Mouse (Mus musculus) liver, postnatal 0 days (tissue): ENCODE measurements at regions not wholly inside any gene's neighbourhood (a gene's known extent, or its start where the extent isn't known, plus 50 kb on each side); places are given as distances from the start of the nearest gene placed in this dataset.

ENCODE experiments used
- CTCF ChIP-seq: sonication (generic); IDR thresholded peaks from 2 replicates; pipeline ENCODE4 v1.5.1; 2016; ENCODE audit warnings: antibody characterized with exemption, low read depth
- EP300 ChIP-seq: IDR thresholded peaks from 2 replicates; pipeline ENCODE4 v1.6.1; 2016; ENCODE audit warnings: antibody characterized with exemption, low read depth, mild to moderate bottlenecking

- TF ChIP-seq EP300 (no peak), CTCF (no peak)
These were observed 156.6 kb downstream of the Matn1 start for GRCm38 (mm10) chr4:131100796-131101156.
